Mouse (Mus musculus) embryonic fibroblast, embryonic 13.5 days (primary cell): ENCODE measurements around the gene Slc44a1.

Experiments used
- CTCF ChIP-seq: IDR thresholded peaks from 2 replicates; pipeline ENCODE4 v1.5.1; 2011; ENCODE audit warnings: mild to moderate bottlenecking, control low read depth, low read length, moderate library complexity, borderline replicate concordance; ENCODE audit not compliant: insufficient read depth
- POLR2A ChIP-seq: IDR thresholded peaks from 2 replicates; pipeline ENCODE4 v1.6.1; 2011; ENCODE audit warnings: low read depth, mild to moderate bottlenecking, control low read depth, low read length, moderate library complexity

DNA sequence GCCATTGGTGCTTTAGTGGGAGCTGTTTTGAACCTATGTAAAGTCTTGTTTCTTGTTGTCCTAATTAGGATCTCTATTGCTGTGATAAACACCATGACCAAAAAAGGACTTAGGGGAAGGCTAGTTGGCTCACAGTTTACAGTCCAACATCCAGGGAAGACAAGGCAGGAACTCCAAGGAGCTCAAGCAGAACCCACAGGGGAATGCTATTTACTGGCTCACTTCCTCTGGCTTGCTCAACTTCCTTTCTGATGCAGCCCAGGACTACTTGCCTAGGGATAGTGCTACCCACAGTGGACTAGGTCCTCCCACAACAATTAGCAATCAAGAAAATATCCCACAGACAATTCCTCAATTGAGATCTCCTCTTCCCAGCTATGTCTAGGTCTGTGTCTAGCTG lies 147.5 kb downstream of the Slc44a1 start:
- TF ChIP-seq CTCF = no peak
- no peak for TF ChIP-seq POLR2A
